Mouse (Mus musculus): ENCODE data around the gene Pigo. TPM values are rescaled to one million over a fixed set of nuclear protein-coding genes. Genes with fewer than 3 reads are reported as not detected.
"Not testable (repeated sequence)": the region's sequence is repeated elsewhere in the genome, so short reads cannot be mapped to it uniquely, and the experiment has no call there.

Gene Pigo
- polyA plus RNA-seq, 1 experiment from 2014 or later, result 27.5 TPM

- no peaks in the 10 kb centered on the region for H3K9me3 ChIP-seq (replicated peaks)
- peak; percentile 87 for DNase-seq (ENCODE audit: low spot score)
- H3K36me3 ChIP-seq, result peaks cover 13% of the 10 kb centered on the region
- H3K27me3 ChIP-seq (ENCODE audit: low read depth, poor library complexity, severe bottlenecking), result no peaks in the 10 kb centered on the region
- peak within 1 kb of the TSS; percentile 73 for H3K4me3 ChIP-seq
- peak within 1 kb of the TSS; percentile 87 for H3K27ac ChIP-seq
- 2% methylated on average over 37 of the region's 37 CpGs for WGBS
- H3K4me1 ChIP-seq, result peaks cover 14% of the 10 kb centered on the region
Observed at GRCm38 (mm10) chr4:43010161-43011038, 15.2 kb downstream of the Pigo start, which contains the start of gene Fancg. Gene Fancg (minus strand): TSS chr4:43010506.

DNA sequence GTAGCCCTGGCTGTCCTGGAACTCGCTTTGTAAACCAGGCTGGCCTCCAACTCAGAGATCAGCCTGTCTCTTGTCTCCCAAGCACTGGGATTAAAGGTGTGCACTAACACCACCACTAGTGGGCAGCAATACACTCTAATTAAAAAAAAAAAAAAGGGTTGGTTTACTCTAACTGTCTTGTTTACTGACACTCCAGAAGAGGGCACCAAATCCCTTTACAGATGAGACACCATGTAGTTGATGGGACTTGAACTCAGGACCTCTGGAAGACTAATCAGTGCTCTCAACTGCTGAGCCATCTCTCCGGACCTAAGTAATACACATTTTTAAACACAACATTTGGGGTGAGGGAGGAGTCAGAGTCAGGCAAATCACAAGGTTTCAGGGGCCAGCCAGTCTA, 19.9 kb downstream of the Pigo start:
- DNase-seq (ENCODE audit: low spot score), result no peak
- no peak overlapping the region for H3K4me3 ChIP-seq

DNA sequence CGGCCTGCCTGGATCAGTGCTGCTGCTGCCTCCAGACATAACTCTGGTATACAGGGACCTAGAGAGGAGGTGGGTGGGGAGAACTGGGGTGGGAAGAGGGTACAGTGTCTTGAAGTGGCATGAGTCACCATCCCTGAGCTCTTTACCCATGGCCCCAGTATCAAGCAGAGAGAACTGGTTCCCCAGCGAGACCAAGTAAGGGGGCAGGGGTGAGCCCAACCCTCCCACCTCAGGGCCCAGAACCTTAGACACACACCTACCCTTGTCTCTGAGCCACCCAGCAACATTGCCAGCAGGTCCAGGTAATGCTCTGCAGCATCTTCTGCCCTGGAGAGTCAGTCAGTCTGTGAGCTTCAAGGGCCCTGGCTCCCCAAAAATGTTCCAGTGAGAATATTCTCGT, 20.7 kb downstream of the Pigo start:
- DNase-seq (ENCODE audit: low spot score), result no peak
- Histone ChIP-seq H3K9me3 (replicated peaks) (no peaks in the 10 kb centered on the region), H3K27ac (no peak overlapping the region), H3K4me1 (peaks cover 16% of the 10 kb centered on the region), H3K27me3 (ENCODE audit: low read depth, poor library complexity, severe bottlenecking) (no peaks in the 10 kb centered on the region), H3K4me3 (no peak overlapping the region), H3K36me3 (peaks cover 35% of the 10 kb centered on the region)
- 92% methylated on average over 3 of the region's 3 CpGs for WGBS

More for the DNA sequence above, 19.9 kb downstream of the Pigo start:
- Histone ChIP-seq H3K4me1 (peaks cover 15% of the 10 kb centered on the region), H3K27me3 (ENCODE audit: low read depth, poor library complexity, severe bottlenecking) (no peaks in the 10 kb centered on the region), H3K36me3 (peaks cover 35% of the 10 kb centered on the region), H3K9me3 (replicated peaks) (no peaks in the 10 kb centered on the region), H3K27ac (no peak overlapping the region)
- 57% methylated on average over 2 of the region's 2 CpGs for WGBS

GRCm38 (mm10) chr4:43002756-43003439, 22.7 kb downstream of the Pigo start:
- no peak for DNase-seq (ENCODE audit: low spot score)
- no peaks in the 10 kb centered on the region for H3K9me3 ChIP-seq (replicated peaks)
- no peak overlapping the region for H3K27ac ChIP-seq
- peaks cover 41% of the 10 kb centered on the region for H3K36me3 ChIP-seq
- 77% methylated on average over 12 of the region's 12 CpGs for WGBS
- H3K27me3 ChIP-seq (ENCODE audit: low read depth, poor library complexity, severe bottlenecking), result no peaks in the 10 kb centered on the region
- H3K4me3 ChIP-seq, result no peak overlapping the region
- peaks cover 14% of the 10 kb centered on the region for H3K4me1 ChIP-seq

- WGBS, result 95% methylated on average over 2 of the region's 2 CpGs
- Histone ChIP-seq H3K4me3 (no peak overlapping the region), H3K36me3 (peaks cover 49% of the 10 kb centered on the region), H3K4me1 (peaks cover 18% of the 10 kb centered on the region), H3K27ac (peak overlapping the region; percentile 98), H3K9me3 (replicated peaks) (no peaks in the 10 kb centered on the region), H3K27me3 (ENCODE audit: low read depth, poor library complexity, severe bottlenecking) (no peaks in the 10 kb centered on the region)
- no peak for DNase-seq (ENCODE audit: low spot score)
Observed at GRCm38 (mm10) chr4:43001272-43001671, 24.3 kb downstream of the Pigo start.

DNA sequence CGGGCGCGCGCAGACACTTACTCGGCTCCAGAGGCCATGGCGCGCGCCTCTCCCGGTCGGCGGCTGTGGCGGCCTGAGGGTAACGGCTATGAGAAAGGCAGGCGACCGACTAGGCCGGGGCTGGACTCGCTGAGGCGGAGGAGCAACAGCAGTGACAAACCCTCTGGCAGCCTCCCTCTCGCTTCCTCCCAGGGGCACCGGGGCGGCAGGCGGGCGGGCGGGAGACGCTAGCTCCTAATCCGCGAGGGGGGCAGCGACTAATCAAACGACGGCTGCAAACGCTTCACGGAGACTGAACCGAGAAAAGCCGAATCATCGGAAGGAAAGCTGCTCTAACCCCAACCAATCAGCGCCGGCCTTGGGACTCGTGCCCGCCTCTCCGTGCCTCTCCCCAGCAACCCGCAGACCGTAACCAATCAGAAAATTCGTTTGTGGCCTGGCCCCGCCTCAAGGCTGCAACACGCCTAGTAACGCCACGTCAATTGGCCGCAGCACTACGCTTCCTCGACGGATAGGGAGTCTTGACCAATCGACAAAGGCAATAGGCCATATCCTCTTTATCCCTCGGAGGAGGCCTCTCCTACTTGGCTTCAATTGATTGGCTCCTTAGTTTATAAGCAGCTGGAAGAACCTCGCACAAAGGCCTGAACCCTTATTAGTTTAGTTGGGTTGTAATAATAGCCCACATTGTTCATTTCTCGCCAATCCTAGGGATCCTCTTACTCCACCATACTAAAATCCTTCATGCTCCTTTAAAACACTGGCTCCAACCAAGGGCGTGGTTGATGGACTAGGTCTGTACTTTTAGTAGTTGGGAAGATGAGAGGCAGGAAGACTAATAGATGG, 25.3 kb downstream of the Pigo start, which contains the start of gene Vcp:
TSS of gene Vcp (minus strand) at position 367 of the 846 bp plus-strand sequence.
- not testable (repeated sequence) for H3K9me3 ChIP-seq (replicated peaks); H3K27me3 ChIP-seq (ENCODE audit: low read depth, poor library complexity, severe bottlenecking)
- H3K36me3 ChIP-seq, result peaks cover 52% of the 10 kb centered on the region
- peaks cover 18% of the 10 kb centered on the region for H3K4me1 ChIP-seq
- peak within 1 kb of the TSS; percentile 98 for H3K27ac ChIP-seq
- H3K4me3 ChIP-seq, result peak within 1 kb of the TSS; percentile 76
- peak; percentile 96 for DNase-seq (ENCODE audit: low spot score)
- 1% methylated on average over 53 of the region's 56 CpGs for WGBS

DNA sequence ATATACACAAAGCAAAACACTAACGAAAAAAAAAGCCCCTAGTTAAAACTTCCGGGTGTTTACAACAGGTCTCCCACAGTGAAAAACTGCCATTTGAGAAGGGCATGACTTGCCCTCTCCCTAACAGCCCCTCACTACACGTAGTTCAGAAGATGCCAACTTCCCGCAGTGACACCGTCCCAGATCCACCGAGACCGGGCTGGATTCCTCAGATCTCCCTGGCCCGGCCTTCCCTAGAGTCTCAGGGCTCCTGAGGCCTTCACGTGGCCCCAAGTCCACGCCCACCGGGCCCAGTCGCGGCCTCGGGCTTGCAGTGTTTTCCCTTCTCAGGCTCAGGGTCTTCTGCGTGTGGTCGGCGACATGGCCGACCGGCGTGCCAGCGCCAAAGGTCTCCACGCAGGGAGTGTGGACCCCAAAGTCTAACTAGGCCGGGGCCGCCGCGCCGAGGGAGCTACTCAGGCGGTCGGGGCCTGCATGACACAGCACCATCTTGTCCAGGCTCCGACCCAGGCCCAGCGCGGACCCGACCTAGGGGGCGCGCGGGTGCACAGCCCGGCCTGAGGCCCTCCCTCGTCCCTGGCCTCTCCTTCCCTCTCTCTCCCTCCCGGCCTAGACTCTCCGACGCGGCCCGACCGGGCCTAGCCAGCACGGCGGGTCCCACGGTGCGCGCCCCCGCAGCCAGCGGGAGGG, 26.0 kb downstream of the Pigo start:
- no peaks in the 10 kb centered on the region for H3K9me3 ChIP-seq (replicated peaks)
- under 1% methylated on average over 51 of the region's 51 CpGs for WGBS
- peak overlapping the region; percentile 98 for H3K27ac ChIP-seq
- H3K4me1 ChIP-seq, result peaks cover 18% of the 10 kb centered on the region
- peak; percentile 85 for DNase-seq (ENCODE audit: low spot score)
- H3K27me3 ChIP-seq (ENCODE audit: low read depth, poor library complexity, severe bottlenecking), result no peaks in the 10 kb centered on the region
- H3K36me3 ChIP-seq, result peaks cover 53% of the 10 kb centered on the region
- H3K4me3 ChIP-seq, result peak overlapping the region; percentile 76

DNA sequence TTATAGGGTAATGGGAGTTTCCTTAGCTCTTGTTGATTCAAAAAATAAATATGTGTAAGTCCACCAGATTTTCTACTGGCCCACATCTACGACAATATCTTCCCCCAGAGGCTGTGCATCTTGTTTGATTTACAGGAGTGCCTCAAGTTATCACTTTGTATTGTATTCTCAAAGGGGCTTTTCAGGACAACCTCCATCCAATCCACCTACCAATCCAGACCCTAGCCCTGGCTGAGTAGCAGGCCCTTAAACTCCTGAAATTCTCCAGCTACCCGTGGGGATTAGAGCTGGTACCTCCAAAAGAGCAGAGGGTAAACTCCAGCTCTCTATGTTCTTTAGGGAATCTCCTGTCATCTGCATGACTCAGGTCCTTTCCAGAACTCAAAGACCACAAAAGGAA, 27.6 kb downstream of the Pigo start:
- 85% methylated on average over 2 of the region's 2 CpGs for WGBS

GRCm38 (mm10) chr4:42988296-42988695, 37.3 kb downstream of the Pigo start:
- no peak for DNase-seq (ENCODE audit: low spot score)

More for the DNA sequence above, 27.6 kb downstream of the Pigo start:
- Histone ChIP-seq H3K27ac (no peak overlapping the region), H3K9me3 (replicated peaks) (no peaks in the 10 kb centered on the region), H3K36me3 (peaks cover 61% of the 10 kb centered on the region), H3K4me3 (peak overlapping the region; percentile 76), H3K27me3 (ENCODE audit: low read depth, poor library complexity, severe bottlenecking) (no peaks in the 10 kb centered on the region), H3K4me1 (peaks cover 18% of the 10 kb centered on the region)
- DNase-seq (ENCODE audit: low spot score), result no peak

GRCm38 (mm10) chr4:42980467-42980866, 45.2 kb downstream of the Pigo start:
- peaks cover 96% of the 10 kb centered on the region for H3K36me3 ChIP-seq
- H3K27ac ChIP-seq; H3K27me3 ChIP-seq (ENCODE audit: low read depth, poor library complexity, severe bottlenecking); H3K9me3 ChIP-seq (replicated peaks); DNase-seq (ENCODE audit: low spot score); H3K4me1 ChIP-seq; H3K4me3 ChIP-seq: not testable (repeated sequence)
- WGBS, result 94% methylated on average over 8 of the region's 8 CpGs

More at GRCm38 (mm10) chr4:42988296-42988695, 37.3 kb downstream of the Pigo start:
- no peaks in the 10 kb centered on the region for H3K9me3 ChIP-seq (replicated peaks)
- no peaks in the 10 kb centered on the region for H3K27me3 ChIP-seq (ENCODE audit: low read depth, poor library complexity, severe bottlenecking)
- WGBS, result 88% methylated on average over 1 of the region's 1 CpGs
- H3K4me1 ChIP-seq, result no peaks in the 10 kb centered on the region
- no peak overlapping the region for H3K4me3 ChIP-seq
- no peak overlapping the region for H3K27ac ChIP-seq
- peaks cover 100% of the 10 kb centered on the region for H3K36me3 ChIP-seq

DNA sequence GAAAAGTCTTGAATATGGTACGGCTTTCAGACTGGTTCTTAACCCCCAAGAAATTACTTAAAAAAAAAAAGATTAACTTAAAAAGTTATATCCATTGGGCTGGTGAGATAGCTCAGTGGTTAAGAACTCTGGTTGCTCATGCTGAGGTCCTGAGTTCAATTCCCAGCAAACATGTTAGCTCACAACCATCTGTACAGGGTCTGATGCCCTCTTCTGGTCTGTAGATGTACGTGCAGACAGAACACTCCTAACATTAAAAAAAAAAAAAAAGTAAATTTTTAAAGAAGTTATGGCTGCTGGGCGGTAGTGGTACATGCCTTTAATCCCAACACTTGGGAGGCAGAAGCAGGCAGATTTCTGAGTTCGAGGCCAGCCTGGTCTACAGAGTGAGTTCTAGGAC, 47.6 kb downstream of the Pigo start:
- Histone ChIP-seq H3K4me3 (no peak overlapping the region), H3K36me3 (peaks cover 76% of the 10 kb centered on the region), H3K4me1 (no peaks in the 10 kb centered on the region), H3K27ac (no peak overlapping the region), H3K9me3 (replicated peaks) (no peaks in the 10 kb centered on the region), H3K27me3 (ENCODE audit: low read depth, poor library complexity, severe bottlenecking) (no peaks in the 10 kb centered on the region)
- 91% methylated on average over 4 of the region's 4 CpGs for WGBS
- no peak for DNase-seq (ENCODE audit: low spot score)

DNA sequence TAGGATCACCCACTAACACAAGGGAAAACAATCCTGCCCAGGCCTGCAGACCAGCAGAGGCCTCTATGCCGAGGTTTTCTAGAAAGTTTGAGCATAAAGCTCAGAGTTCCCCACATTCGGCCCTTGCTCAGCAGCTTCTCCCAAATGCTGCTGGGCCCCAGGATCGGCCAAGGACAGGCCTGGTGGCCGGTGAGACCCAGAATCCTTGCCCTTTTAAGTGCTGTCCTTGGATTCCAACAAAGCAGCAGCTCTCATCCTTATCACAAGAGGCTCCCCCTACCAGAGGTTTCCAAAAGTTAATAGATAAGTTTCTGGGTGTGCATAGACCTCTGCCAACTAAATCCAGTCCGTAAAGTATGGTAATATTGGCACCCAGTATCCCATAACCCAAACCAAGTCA, 51.8 kb downstream of the Pigo start:
- H3K4me1 ChIP-seq, result no peaks in the 10 kb centered on the region
- H3K27ac ChIP-seq, result no peak overlapping the region
- H3K36me3 ChIP-seq, result peaks cover 34% of the 10 kb centered on the region
- H3K27me3 ChIP-seq (ENCODE audit: low read depth, poor library complexity, severe bottlenecking), result no peaks in the 10 kb centered on the region
- H3K9me3 ChIP-seq (replicated peaks), result no peaks in the 10 kb centered on the region
- 86% methylated on average over 5 of the region's 5 CpGs for WGBS
- no peak for DNase-seq (ENCODE audit: low spot score)
- H3K4me3 ChIP-seq, result no peak overlapping the region
